Mouse (Mus musculus): ENCODE measurements around the gene Ap3m1. TPM values are rescaled to one million over a fixed set of nuclear protein-coding genes. Genes with fewer than 3 reads are reported as not detected.

Ap3m1 gene
- polyA plus RNA-seq, 1 experiment from 2014 or later, result 107 TPM

DNA sequence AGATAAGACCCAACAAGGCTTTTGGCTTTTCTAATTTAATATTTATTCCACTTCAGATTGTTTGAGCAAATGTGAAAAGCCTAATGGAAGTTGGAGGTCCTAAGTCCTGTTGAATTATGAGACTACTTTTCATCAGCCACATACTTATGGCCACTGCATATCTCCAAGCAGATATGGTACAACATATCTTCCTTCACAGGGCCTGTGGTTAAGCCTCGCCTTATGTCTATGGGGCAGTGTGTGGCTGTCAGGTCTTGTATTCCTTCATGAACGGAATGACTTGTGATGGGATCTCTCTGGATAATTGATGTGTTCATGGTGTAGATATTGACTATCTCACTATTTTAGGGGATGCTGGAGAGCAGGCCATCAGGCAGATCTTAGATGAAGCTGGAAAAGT, 56.8 kb downstream of the Ap3m1 start:
- Histone ChIP-seq H3K4me1 (peaks cover 11% of the 10 kb centered on the region), H3K9ac (no peak overlapping the region), H3K27me3 (no peaks in the 10 kb centered on the region), H3K27ac (no peak overlapping the region), H3K9me3 (replicated peaks) (no peaks in the 10 kb centered on the region), H3K4me3 (no peak overlapping the region), H3K36me3 (ENCODE audit: poor library complexity, severe bottlenecking) (peaks cover 4% of the 10 kb centered on the region; the same call in 1 of the 2 replicates), H3K4me2 (no peak overlapping the region)
- ATAC-seq, result no peak
- 97% methylated on average over 2 of the region's 2 CpGs for WGBS

DNA sequence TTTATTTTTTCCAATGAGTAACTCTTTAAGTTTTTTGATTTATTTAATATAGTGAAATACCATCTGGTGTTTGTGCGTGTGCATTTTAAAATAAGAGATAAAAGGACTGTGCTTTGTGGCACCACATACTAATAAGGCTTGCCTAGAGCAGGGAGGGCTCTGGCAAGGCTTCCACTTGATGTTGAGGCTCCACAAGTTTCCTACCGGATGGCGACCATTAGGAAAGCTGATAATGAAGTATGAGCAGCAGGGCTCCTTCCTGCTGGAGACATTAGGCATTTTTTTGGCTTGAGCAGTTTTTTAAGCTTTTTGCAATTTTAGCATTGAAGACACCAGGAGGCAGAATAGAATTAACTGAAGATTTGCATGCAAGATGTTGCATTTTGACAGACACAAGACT, 57.8 kb downstream of the Ap3m1 start:
- Histone ChIP-seq H3K4me1 (peaks cover 11% of the 10 kb centered on the region), H3K9ac (no peak overlapping the region), H3K36me3 (ENCODE audit: poor library complexity, severe bottlenecking) (peaks cover 4% of the 10 kb centered on the region; the same call in 1 of the 2 replicates), H3K27me3 (no peaks in the 10 kb centered on the region), H3K4me2 (no peak overlapping the region), H3K27ac (no peak overlapping the region), H3K4me3 (no peak overlapping the region), H3K9me3 (replicated peaks) (no peaks in the 10 kb centered on the region)
- ATAC-seq, result no peak
- 69% methylated on average over 3 of the region's 3 CpGs for WGBS

DNA sequence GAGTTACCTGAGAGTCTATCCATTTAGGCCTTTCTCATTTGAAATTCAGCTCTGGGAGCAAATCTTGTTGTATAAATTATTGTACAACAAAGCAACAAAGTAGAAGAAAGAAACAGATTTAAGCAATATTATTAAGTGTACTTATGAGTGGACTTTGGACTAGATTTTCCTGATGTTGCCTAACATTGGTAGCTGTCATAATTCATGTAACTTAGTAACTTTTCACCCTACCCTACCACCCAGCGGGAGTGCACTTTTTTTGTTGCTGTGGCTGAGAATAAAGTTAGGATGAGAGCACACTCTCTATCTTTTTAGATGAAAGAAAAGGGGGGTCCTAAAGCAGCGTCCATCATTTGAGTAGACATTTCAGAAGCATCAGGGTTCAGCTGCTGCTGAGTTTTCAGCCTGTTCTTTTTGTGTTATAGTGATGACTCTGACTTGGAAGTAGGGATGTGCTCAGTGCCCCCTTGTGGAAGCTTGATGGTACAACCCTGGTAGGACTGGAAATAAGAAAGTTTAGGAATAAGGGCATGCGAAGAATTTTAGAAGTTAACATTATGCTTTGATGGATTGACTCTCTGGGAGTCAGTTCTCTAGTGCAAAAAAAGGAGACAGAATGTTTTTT, 59.1 kb downstream of the Ap3m1 start:
- ATAC-seq, result no peak
- no peaks in the 10 kb centered on the region for H3K9me3 ChIP-seq (replicated peaks)
- no peaks in the 10 kb centered on the region for H3K27me3 ChIP-seq
- peaks cover 4% of the 10 kb centered on the region; the same call in 1 of the 2 replicates for H3K36me3 ChIP-seq (ENCODE audit: poor library complexity, severe bottlenecking)
- H3K9ac ChIP-seq, result no peak overlapping the region
- no peak overlapping the region for H3K4me3 ChIP-seq
- WGBS, result 47% methylated on average over 3 of the region's 3 CpGs
- H3K4me1 ChIP-seq, result peaks cover 11% of the 10 kb centered on the region
- no peak overlapping the region for H3K4me2 ChIP-seq
- no peak overlapping the region for H3K27ac ChIP-seq

DNA sequence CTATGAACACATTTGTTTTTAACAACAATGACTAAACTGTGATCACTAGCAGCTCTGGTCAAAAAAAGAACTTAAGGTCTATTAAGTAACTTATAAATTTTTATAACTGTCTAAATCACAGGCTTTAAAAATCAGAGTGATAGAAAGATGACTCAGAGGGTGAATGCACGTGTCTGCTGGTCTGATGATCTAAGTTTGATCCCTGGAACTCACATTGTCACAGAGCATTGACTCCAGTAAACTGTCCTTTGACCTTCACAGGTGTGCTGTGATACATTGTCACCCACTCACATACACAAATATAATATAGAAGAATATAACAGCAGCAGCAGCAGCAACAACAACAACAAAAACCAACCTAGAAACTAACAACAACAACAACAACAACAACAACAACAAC, 60.8 kb downstream of the Ap3m1 start:
- ATAC-seq, result no peak
- peaks cover 4% of the 10 kb centered on the region; the same call in 1 of the 2 replicates for H3K36me3 ChIP-seq (ENCODE audit: poor library complexity, severe bottlenecking)
- H3K4me1 ChIP-seq, result 0 out of 2 replicates have a peak, but pooled peaks cover 2% of the 10 kb centered on the region
- H3K27ac ChIP-seq, result no peak overlapping the region
- H3K4me3 ChIP-seq, result no peak overlapping the region
- H3K4me2 ChIP-seq, result no peak overlapping the region
- no peak overlapping the region for H3K9ac ChIP-seq
- 83% methylated on average over 1 of the region's 1 CpGs for WGBS
- no peaks in the 10 kb centered on the region for H3K27me3 ChIP-seq
- no peaks in the 10 kb centered on the region for H3K9me3 ChIP-seq (replicated peaks)

DNA sequence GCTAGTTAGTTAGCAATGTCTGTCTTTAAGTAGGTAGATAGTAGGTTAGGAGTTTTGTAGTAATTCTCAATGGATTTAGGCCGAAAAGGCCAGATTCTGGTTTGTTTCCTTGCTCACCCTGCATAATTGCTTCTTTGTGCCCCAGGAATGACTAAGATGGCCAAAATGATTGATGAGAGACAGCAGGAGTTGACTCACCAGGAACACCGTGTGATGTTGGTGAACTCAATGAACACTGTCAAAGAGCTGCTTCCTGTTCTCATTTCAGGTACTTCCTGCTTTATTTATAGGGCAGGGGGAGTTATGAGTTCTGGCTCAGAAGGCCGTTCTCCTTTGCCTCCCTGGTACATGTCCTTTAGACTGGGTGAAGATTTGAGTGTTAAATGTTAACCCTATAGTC, 66.8 kb downstream of the Ap3m1 start:
- 78% methylated on average over 3 of the region's 3 CpGs for WGBS
- H3K4me1 ChIP-seq, result peaks cover 6% of the 10 kb centered on the region
- ATAC-seq, result no peak
- H3K36me3 ChIP-seq (ENCODE audit: poor library complexity, severe bottlenecking), result no peaks in the 10 kb centered on the region
- no peak overlapping the region for H3K4me3 ChIP-seq
- H3K27me3 ChIP-seq, result no peaks in the 10 kb centered on the region
- H3K27ac ChIP-seq, result no peak overlapping the region
- no peak overlapping the region for H3K4me2 ChIP-seq
- no peaks in the 10 kb centered on the region for H3K9me3 ChIP-seq (replicated peaks)
- no peak overlapping the region for H3K9ac ChIP-seq

DNA sequence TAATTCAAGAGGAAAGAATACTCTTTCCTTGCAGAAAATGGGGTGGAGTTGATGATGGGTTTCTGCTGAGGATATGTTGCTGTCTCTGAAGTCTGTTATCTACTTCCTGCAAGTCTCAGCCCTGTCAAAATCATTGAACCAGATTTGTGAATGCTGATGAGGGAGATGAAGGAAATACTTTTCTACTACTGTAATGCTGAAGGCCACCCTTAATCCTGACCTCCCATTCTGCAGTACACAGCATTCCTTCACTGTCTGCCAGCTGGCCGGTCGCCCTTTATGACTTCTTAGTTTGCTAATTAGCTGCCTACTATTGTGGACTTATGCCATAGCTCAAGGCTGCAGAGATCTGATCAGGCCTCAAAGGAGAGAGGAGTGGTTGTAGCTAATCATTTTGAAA, 68.5 kb downstream of the Ap3m1 start:
- Histone ChIP-seq H3K27me3 (no peaks in the 10 kb centered on the region), H3K4me1 (peaks cover 6% of the 10 kb centered on the region), H3K36me3 (ENCODE audit: poor library complexity, severe bottlenecking) (no peaks in the 10 kb centered on the region), H3K4me2 (no peak overlapping the region), H3K4me3 (no peak overlapping the region), H3K9me3 (replicated peaks) (no peaks in the 10 kb centered on the region), H3K9ac (no peak overlapping the region), H3K27ac (no peak overlapping the region)
- WGBS, result 21% methylated on average over 2 of the region's 2 CpGs
- no peak for ATAC-seq

Other genes starting within 250 kb of the Ap3m1 start
- gene Plau, start 215.8 kb downstream of the Ap3m1 start, polyA plus RNA-seq (2015; fragmentation: Nextera tagmentation; extraction: Ambion mirVana), result 0.27 and 0.35 TPM in 2 replicates
- 8.8 and 8.9 TPM in 2 replicates for gene Vcl, start 123.1 kb downstream of the Ap3m1 start, polyA plus RNA-seq (2015; fragmentation: Nextera tagmentation; extraction: Ambion mirVana)
- 104 and 105 TPM in 2 replicates for gene Adk, start 66 bp upstream of the Ap3m1 start, polyA plus RNA-seq (2015; fragmentation: Nextera tagmentation; extraction: Ambion mirVana)